Mouse (Mus musculus): ENCODE measurements at regions not wholly inside any gene's neighbourhood (a gene's known extent, or its start where the extent isn't known, plus 50 kb on each side); places are given as distances from the start of the nearest gene placed in this dataset.
"Not testable (repeated sequence)": the region's sequence is repeated elsewhere in the genome, so short reads cannot be mapped to it uniquely, and the experiment has no call there.

DNA sequence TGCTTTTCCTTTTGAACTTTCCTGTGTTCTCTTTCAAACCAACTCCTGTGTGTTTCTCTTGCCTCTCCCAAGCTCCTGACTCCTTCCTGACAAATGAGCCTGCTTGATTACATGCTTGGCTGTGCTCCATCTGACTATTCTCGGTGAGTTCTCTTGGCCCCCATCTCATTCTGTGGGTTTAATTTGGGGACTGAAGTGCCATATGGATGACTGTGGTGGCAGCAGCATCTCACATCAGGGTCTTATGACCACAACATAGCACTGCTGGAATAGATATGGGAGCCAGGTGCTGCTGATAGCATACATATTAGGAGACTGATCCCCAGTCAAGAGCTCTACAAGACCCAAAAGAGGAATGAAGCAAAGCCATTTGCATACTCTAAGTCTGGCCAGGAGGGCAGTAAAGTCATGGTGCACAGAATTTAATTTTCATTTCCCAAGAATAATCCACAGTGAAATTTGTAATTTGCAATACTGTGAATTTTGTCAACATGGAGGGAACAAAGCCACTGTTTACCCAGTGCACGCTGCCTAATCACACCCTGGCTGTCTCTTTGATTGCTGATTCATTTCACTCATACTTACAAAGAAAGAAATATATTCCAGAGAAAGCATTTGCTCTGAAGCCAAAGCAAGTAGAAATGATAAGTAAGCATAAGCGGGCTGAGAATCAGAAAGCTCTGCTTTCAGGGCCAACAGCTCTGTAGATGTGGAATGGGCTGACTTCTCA is 1478.4 kb upstream of the Gm7489 start:
- DNase-seq = peak; percentile 30 to 38

DNA sequence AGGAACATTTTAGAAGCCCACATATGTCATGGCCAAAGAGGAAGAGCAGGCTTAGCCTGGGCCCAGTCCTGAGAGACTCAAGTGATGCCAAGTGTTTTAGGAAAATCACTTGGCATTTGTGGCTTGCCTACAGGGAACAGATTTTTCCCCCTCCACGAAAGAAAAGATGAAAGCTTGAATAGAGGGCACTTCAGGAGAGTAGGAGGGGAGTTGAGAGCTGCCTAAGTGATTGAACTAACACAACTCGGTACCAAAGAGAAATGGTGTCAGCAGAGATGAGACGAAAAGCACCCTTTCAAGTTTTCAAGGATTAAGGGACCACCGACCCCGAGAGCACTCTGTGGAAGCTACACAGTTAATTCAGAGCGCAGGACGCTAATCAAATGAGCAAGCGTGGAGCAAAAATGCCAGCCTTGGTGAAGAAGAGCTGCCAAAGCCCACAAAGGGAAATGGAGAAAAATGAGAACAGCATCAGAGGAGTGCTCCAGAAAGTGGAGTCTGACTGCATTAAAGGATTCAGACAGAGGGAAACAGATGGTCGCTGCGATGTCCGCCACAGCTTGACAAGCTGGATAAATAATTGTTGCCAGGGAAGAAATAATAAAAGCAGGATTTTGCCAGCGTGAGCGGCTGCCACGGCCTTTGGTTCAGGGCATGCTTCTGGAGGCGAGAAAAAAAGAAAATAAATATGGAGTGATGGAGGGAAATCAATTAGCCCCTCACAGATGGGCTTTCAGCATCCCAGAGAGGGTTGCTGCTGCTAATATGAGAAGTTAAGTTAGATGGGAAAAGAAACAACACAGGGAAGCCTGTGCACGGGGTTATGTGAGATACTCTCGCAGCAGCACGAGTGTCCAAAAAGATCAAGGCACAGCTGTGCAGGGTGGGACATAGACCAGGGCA is 1471.6 kb upstream of the Gm7489 start:
- peak; percentile 81 to 84 for DNase-seq

DNA sequence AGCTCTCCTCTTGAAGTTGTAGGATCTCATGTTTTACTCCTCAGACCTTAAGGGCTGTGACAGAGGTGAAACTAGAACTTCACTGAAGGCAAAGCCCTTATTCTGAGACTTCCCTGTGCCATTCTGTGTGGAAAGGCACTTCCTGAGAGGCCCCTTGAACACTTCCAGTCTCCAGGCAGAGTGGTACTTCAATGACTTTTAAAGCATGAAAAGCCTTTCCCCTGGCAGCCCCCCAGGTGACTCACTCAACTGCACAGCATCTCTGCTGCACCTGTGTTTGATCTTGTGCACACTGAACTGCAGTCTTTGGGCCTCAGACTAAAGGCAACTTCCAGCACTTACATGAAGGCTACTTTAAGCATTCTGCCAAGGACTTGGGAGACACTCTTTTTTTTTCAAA is 1458.7 kb upstream of the Gm7489 start:
- no peak for DNase-seq

DNA sequence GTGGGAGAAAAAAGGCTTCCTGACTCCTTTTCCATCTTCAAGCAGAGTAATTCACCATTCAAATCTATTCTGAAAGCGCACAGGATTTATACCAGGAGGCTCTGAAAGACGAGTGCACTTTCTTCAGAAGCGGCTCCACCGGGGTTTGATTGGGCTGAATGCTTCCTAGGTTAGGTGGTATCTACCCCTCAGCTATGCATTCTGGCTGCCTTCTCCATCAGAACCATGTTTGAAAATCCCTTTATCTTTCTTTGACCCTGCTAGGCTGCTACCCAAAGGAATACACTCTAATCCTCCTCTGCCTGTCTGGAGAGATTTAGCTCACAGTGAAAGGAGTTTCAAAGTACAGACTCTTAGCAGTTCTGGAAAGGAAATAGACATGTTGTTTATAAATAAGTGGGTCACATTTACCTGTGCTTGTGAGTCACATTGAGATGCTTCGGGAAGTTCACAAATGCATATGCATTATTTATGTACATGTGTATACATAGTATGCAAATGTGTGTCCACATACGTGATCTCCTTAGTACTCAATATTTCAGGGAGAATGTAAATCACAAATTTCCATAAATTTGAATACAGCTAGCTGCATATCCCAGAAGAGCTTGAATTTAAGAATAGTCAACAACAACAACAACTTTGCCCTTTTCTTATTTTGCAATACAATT is 1454.1 kb upstream of the Gm7489 start:
- no peak for DNase-seq

DNA sequence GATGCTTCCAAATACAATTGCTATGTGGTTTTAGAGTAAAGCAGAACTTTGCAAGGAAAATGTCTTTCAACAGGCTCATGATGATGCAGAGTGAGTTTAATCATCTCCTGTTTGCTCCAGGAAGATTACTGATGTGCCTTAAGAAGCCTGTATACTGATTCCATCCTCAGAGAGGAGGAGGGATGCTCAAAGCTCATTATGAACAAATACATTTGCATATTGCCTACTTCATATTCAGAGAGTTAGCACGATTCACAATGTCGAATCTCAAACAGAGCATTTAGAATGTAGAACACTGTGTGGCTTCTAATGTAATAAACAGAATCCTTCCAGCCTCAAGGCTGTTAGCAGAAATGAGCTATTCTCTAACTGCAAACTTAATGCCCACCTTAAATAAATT is 1451.1 kb upstream of the Gm7489 start:
- no peak for DNase-seq

DNA sequence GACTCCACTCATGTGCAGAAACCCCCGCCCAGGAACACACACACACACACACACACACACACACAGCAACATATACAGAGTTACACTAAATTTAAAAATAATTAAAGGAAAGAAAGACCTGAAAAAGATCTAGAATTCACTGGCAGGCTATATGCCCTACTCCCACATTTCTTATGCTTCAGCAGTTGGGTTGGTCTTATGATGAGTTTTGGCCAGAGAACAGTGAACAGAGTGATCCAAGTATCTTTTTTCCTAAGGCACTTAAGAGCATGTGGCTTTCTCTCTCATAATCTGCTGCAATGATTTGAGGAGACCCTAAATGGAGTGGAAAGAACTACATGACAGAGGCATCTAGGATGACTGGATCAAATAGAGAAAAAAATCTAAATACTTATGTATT is 1446.3 kb upstream of the Gm7489 start:
- DNase-seq = no peak

DNA sequence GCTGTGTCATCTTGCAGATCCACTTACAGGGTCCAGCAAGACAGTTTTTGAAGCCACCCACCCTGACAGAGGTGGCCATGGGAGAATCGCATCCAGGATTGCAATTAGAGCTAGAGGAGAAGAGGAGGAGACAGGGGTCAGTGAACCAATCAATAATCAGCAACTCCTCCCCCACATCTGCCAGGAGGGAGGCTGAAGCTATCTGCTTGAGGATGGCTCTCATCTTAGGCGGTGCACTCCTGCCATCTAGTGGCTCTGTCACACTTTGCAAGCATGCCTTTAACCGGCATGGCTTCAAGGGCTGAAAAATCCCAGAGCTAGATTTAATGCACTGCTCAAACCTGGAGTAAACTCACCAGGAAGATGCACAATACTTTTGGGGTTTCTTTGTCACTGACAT is 1425.9 kb upstream of the Gm7489 start:
- peak; percentile 94 to 95 for DNase-seq

DNA sequence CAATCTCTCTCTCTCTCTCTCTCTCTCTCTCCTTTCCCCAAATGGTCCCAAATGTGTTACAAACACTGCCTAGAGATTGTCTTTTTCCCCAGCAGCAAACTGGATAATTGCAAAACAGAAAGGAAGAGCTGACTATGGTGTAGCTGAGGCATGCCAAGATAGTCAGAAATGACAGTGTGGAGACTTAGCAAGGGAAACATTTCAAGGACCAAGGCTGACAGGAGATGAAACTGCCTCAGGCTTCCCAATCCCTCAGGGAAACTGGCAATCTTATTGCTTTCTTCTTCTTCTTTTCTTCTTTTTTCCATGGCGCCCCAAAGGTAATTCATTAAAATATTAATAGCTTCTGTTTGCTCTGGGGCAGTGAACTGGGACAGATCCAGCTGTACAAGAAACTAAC is 1425.4 kb upstream of the Gm7489 start:
- DNase-seq = no peak

DNA sequence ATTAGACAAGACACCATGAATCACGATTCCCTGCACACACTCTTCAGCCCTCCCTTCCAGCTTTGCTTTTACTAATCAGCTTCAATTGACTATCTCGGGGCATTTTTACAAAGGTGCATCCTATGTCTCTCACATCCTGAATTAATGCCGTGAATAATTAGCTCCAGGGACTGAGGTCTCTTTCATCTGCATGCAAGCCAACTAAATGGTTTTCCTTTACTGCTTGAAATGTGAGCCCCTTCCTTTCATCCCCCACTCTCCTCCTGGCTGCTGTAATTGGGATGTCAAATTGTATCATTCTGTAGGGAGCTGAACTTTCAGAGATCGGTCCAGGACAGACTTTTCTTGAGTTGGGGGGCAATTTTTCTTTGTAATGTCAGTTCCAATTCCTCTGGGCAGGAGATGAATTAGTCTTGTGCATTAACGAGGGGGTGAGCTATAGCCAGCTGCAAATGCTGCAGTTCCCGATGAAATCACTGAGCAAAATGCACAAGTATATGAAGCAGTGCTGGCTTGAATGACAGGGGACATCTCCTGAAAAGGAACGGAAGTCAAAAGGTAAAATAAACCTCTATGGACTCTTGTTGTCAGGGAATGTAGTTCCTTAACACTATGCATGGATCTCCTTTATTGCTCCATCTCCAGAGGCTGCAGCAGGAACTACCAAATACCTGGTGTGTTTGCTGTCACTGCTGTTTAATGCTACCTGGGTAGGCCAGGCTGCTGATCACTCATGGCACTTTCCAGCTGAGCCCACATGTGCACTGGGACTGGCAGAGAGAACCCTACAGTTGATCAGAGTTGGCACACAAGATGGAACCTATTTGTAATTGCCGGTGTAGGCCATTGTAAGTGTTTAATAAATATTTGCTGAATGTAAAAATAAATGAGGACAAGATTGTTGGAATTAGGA is 1420.2 kb upstream of the Gm7489 start:
- no peak for DNase-seq

DNA sequence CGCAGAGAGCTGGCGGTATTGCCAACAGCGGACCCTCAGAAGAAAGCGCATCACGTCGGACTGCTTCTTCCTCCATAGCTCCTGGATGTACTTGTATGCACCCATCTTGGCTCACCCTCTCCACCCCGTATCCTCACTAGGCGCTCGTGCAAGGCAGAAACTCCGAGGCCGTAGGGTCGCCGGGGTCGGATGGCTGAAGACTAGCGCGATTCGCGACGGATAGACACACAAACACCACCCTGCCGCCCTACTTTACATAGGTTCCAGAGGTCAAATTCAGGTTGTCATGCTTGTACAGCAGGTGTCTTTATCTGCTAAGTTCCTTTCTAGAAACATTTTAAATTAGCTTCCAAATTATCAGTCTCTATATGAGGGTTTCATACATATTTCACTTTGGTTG is 1406.6 kb upstream of the Gm7489 start:
- DNase-seq = not testable (repeated sequence)

DNA sequence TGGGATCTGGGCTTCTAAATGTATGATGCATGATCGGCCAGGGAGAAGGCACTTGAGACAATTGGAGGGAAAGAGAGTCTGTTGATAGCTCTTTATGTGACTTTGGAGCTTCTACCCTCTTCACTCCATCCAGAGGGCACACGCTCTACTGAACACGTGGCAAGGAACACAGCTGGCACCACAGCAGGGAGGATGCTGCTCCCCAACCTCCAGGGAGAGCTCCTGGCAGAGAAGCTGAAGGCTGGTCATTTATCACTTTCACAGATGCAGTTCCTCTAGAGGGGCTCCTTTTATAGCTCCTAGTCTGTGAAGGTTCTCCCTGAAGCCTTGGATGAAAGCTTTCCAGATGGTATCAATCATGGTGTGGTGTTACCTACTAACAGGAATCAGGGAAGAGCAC is 1403.9 kb upstream of the Gm7489 start:
- DNase-seq = no peak

DNA sequence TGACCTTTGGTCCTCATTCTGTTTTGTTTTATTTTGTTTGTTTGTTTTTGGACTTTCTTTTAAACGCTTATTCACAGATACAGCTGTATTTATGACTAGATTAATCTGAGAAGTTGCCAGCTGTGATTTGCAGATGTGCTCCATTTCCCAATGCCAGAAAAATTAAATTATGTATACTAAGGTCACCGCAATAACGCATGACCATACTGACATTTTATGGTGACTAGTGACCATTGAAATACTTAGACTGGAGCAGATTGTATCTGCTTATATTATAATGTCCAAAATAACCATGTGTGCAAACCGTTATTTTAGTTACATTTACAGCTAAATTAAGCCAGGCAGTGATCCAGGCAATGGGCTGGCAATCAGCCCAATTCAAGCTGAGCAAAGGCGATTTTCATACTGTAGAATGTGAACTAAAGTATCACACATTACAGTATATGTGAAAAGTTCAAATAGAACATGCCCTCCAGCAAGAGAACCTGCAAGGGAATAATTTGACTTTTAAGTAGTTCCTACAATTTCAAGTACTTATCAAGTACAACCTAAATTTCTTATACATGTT is 1401.0 kb upstream of the Gm7489 start:
- peak; percentile 40 to 41 for DNase-seq

DNA sequence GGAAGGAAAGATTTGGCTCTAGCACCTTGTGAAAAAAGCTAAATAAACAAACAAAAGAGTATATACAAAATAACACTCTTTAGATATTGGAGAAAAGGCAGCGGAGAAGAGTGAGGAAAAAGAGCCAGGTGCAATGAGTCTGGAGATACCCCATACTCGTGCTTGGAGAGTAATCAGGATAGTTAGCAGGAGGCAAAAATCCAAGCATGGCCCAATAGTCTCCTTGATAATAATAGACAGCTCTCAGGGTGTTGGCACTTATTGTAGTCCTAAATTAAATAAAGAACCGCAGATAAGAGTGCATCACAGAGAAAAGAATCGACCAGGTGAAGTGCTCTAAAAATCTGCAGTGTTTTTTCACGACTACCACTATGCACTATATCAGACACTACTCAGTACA is 1400.4 kb upstream of the Gm7489 start:
- peak; percentile 17 to 42 for DNase-seq

DNA sequence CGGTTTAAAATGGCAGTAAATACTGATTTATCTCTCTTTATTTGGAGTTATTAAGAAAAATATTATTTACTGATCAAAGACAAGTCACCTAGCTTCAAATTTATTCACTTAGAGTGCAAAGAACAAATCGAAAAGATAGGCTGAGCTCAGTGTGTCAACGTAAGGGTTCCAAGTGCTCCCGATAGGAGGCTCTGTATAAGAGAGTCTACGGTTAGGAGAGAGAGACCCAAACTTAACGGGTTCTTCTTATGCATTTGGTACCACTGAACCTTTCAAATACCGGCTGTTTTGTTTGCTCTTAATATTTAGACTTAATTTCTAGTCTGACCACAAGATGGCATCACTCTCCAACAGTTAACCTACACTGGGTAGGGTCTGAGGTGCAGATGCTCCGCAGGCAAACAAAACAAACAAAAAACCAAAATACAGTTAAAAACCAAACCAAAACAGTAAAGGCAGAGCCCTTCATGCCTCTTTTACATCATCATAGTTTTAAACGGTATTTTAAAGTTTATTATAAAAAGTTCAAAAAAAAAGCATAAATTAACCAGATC is 1379.4 kb upstream of the Gm7489 start:
- peak; percentile 24 to 49 for DNase-seq

DNA sequence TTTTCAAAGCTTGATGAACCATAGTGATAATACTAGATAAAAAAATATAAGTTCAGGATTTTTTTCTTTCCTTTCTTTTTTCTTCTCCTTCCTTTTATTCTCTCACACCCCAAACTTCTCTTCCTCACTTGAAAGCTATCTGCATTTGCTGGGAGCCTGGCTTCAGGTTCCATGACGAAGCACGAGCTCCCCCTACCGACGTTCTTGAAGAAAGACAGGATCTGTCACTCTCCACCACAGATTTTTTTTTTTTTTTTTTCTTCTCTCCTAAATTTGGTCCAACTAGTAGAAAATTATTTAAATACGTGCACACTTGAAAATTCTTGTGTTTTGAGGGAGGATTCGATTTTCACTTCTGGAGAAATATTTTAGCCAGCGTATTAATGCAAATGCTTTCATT is 1377.8 kb upstream of the Gm7489 start:
- peak; percentile 77 to 85 for DNase-seq

DNA sequence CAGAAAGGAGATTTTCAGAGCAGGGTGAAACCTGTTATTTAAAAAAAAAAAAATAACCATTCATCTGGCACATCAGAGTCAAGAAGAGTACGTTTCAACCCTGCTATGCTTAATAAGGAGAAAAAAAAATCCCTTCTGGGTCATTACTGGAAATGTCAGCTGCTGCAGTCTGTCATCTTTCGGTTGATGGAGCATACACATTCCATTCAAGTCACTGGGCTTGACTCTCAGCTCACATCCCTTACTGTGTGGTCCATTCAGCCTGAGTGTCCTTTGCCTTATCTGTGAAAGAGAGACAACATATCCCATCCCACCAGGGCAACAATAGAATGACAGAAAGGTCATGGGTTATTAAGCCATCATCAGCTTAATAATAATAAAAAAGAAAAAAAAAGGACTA is 1376.1 kb upstream of the Gm7489 start:
- DNase-seq = no peak

DNA sequence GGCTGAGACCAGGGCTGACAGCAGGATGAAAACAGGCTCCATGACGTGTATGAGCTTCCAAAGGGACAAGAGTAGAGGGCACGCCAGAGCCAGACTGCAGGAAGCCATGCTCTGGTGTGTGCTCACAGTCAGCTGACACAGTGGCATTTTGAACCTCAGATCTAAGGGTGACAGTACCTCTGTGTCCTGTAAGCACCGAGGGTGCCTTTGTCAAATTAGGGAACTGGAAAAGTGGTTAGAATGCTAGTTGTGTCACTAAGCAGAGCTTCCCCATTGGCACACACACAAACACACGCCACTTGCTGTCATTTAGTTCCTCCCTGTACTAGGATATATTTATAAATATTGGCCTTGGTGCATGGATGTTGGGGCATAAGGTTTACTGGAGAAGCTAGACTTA is 1374.6 kb upstream of the Gm7489 start:
- no peak for DNase-seq

DNA sequence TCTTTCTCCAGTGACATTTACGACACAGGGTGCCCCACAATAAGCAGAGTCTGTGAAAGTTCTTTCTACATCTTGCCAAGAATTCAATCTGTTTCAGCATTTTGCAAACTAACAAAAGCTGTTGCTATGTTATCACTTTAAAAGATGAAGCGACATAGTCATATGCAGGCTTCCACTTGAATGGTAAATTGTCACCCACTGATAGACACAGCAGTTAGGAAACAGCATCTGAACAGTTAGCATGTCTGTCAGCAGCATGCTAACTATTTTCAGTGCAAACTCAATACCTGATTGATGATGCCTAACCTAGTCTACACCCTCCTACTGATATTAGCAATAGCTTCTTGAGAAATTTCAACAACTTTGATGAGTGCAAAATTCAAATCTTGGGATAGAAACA is 1348.1 kb upstream of the Gm7489 start:
- DNase-seq = no peak

DNA sequence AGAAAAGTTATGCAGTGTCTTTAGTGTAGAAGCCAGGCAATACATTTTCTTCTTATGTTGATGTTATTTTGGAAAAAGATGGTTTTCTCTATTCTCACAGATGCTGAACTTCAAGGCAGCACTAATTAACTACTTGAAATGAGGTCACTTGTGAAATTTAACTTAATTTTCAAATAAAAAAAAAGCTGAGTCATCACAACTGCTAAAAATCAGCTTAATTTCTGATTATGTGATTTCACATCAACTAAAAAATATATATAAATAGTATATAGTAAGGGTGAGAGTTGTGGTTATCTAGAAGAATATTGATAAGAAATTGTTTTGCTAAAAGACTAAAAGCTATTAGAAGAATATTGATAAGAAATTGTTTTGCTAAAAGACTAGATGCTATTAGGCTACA is 1326.0 kb upstream of the Gm7489 start:
- no peak for DNase-seq

DNA sequence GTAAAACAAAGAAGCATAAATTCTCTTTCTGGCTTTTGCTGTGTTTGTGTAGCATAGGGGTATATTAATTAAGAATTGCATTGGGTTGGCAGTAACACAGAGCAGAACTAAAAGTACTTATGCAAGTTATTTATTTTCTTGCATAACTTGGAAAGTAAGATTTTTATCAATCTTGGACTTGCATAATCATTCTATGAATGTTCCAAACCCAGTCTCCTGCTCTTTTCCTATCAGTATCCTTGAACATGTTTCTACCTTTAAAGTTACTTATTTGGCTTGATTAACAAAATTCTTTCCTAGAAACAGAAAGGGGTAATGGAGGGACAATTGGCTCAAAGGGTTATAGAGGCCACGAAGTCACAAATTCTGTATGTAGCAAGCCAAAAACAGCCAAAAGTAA is 1320.6 kb upstream of the Gm7489 start:
- DNase-seq = no peak

DNA sequence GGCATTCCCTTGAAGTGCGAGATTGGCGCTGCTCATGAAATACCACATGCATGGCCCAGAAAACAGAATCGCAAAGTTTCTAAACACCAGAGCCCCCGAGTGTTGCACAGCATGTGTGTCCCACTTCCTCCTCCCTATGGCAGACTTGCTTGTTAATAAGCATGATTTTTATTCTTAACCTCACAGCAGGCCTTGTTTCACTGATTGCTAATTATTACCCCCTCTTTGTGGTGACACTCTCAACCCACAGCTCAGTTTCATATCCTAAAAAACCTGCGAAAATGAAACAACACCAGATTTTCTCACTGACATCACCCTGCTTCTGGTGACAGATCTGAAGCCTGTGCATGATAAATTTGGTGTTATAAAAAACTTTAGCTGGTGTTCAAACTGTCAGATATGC is 1319.3 kb upstream of the Gm7489 start:
- DNase-seq = no peak

DNA sequence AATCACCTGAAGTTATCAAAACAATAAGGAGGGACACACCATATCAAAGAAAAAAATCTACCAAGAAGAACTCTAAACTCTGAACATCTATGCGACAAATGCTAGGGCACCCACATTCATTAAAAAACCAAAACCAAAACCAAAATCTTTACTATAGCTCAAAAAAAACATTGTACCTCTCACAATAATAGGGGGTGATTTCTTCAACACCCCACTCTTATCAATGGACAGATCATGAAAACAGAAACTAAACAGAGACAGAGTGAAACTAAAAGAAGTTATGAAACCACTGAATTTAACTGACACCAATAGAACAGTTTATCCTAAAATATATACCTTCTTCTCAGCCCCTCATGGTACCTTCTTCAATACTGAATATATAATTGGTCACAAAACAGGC is 1314.5 kb upstream of the Gm7489 start:
- DNase-seq = no peak

Measured in cerebellum, postnatal 14 days (tissue).